ENCODE assay signal across 8 mouse cellular contexts in genomic region chr13:59585648-59586005, GRCm38 (mm10). TPM values are rescaled to one million over a fixed set of nuclear protein-coding genes. Genes with fewer than 3 reads are reported as not detected.
DNase-seq lines count a peak whose midpoint lies in the region; ATAC-seq lines count a peak whose summit lies in the region.

No protein-coding gene starts in this region.

- peaks cover 24% of the 10 kb centered on the region; the same call in 1 of the 2 replicates for H3K79me2 ChIP-seq in macrophage (ENCODE audit: inconsistent target)

- peak; percentile 51 for DNase-seq in cerebellum, adult 11 months
- DNase-seq in cerebellum, postnatal 25 days, result no peak
- DNase-seq in right cerebral cortex, adult 18-20 months, result peak; percentile 15
- no peak for DNase-seq in right cerebral cortex, postnatal 25 days
- peak; percentile 58 for DNase-seq in forebrain, embryonic 10.5 days (ENCODE audit: extremely low spot score, low spot score)
- DNase-seq in intestine, embryonic 14.5 days (ENCODE audit: low spot score), result peak; percentile 84
- DNase-seq in testis, postnatal 14 days (ENCODE audit: low spot score), result peak; percentile 74

- ATAC-seq in intestine, embryonic 14.5 days (replicated peaks; ENCODE audit: low FRiP score, low TSS enrichment, low read depth), result no peak; the same call in 1 of the 2 replicates

- peak overlapping the region; percentile 94 for H3K27ac ChIP-seq in forebrain, embryonic 10.5 days
- peak overlapping the region; percentile 72 for H3K27ac ChIP-seq in intestine, embryonic 14.5 days (ENCODE audit: low read depth)
- no peak overlapping the region for H3K27ac ChIP-seq in macrophage

- peak overlapping the region; percentile 97 for H3K4me3 ChIP-seq in forebrain, embryonic 10.5 days
- peak overlapping the region; percentile 91 for H3K4me3 ChIP-seq in intestine, embryonic 14.5 days (ENCODE audit: low read depth, low read length)
- H3K4me3 ChIP-seq in macrophage (ENCODE audit: inconsistent target), result peak overlapping the region; percentile 54

- peak overlapping the region; percentile 65 for H3K4me2 ChIP-seq in intestine, embryonic 14.5 days (ENCODE audit: low read length)

- H3K36me3 ChIP-seq in forebrain, embryonic 10.5 days (replicated peaks), result peaks cover 38% of the 10 kb centered on the region
- H3K36me3 ChIP-seq in intestine, embryonic 14.5 days (ENCODE audit: control insufficient read depth, insufficient read depth, low read length), result peaks cover 34% of the 10 kb centered on the region
- H3K36me3 ChIP-seq in macrophage (ENCODE audit: inconsistent target), result 0 out of 2 replicates have a peak, but pooled peaks cover 8% of the 10 kb centered on the region

- under 1% methylated on average over 28 of the region's 28 CpGs for WGBS in forebrain, embryonic 10.5 days
- WGBS in intestine, embryonic 14.5 days, result under 1% methylated on average over 28 of the region's 28 CpGs
- WGBS in macrophage (ENCODE audit: missing documents), result 0% methylated on average over 24 of the region's 28 CpGs

- no peaks in the 10 kb centered on the region for H3K9me3 ChIP-seq in forebrain, embryonic 10.5 days
- no peaks in the 10 kb centered on the region for H3K9me3 ChIP-seq in intestine, embryonic 14.5 days (ENCODE audit: control insufficient read depth, low read length)

- H3K9ac ChIP-seq in intestine, embryonic 14.5 days (ENCODE audit: low read length), result peak overlapping the region; percentile 84

- H3K4me1 ChIP-seq in forebrain, embryonic 10.5 days, result peaks cover 31% of the 10 kb centered on the region
- peaks cover 19% of the 10 kb centered on the region; the same call in 1 of the 2 replicates for H3K4me1 ChIP-seq in intestine, embryonic 14.5 days (replicated peaks; ENCODE audit: control insufficient read depth, insufficient read depth, low read length)

- H3K27me3 ChIP-seq in forebrain, embryonic 10.5 days (ENCODE audit: poor library complexity, severe bottlenecking), result no peaks in the 10 kb centered on the region
- H3K27me3 ChIP-seq in intestine, embryonic 14.5 days (replicated peaks; ENCODE audit: control insufficient read depth, insufficient read depth, low read length), result no peaks in the 10 kb centered on the region

RNA-seq across cellular contexts. Expression of gene Naa35, which starts 0.6 kb away (rescaled TPM):
- 116 and 117 TPM in 2 replicates for polyA plus RNA-seq in forebrain, embryonic 10.5 days (2016; fragmentation: Nextera tagmentation; extraction: Ambion mirVana)
- polyA plus RNA-seq in intestine, embryonic 14.5 days (2014; fragmentation: Nextera tagmentation; extraction: Ambion mirVana), result 79.6 and 83.3 TPM in 2 replicates
- 10 to 100 TPM; 24.2 to 94.7 (median 65.5) TPM for total RNA-seq in macrophage (2018; cell fraction: chromatin; rRNA removed)
- total RNA-seq in macrophage (2018; cell fraction: cytosol; rRNA removed), result 10 to 100 TPM; 13.4 to 26.1 (median 17.1) TPM
- total RNA-seq in macrophage (2018; cell fraction: nucleus; rRNA removed), result 10 to 100 TPM; 14.2 to 76.2 (median 41.6) TPM
- polyA plus RNA-seq in macrophage (2018), result 16.4 to 23.6 TPM (median 20.1 TPM) in 3 replicates

RNA-seq across cellular contexts. Expression of gene Agtpbp1, which starts 0.6 kb away (rescaled TPM):
- polyA plus RNA-seq in forebrain, embryonic 10.5 days (2016; fragmentation: Nextera tagmentation; extraction: Ambion mirVana), result 12.6 and 13.6 TPM in 2 replicates
- polyA plus RNA-seq in intestine, embryonic 14.5 days (2014; fragmentation: Nextera tagmentation; extraction: Ambion mirVana), result 22.5 and 26.7 TPM in 2 replicates
- total RNA-seq in macrophage (2018; cell fraction: chromatin; rRNA removed), result 100 to 1,000 TPM in 7 of 26 experiments, 10 to 100 TPM in 19; 45.9 to 128 (median 83.1) TPM
- 10 to 100 TPM; 13.3 to 28.0 (median 20.2) TPM for total RNA-seq in macrophage (2018; cell fraction: cytosol; rRNA removed)
- 10 to 100 TPM; 26.1 to 90.3 (median 45.8) TPM for total RNA-seq in macrophage (2018; cell fraction: nucleus; rRNA removed)
- 12.0 to 24.6 TPM (median 20.9 TPM) in 3 replicates for polyA plus RNA-seq in macrophage (2018)

Comparison
In these comparisons a context has a peak if more than half of its experiments do, and no peak if none do; other contexts are left out.
1. DNase-seq: peak in cerebellum, adult 11 months (single experiment), right cerebral cortex, adult 18-20 months (single experiment), forebrain, embryonic 10.5 days (single experiment), intestine, embryonic 14.5 days (single experiment) and testis, postnatal 14 days (single experiment); none in cerebellum, postnatal 25 days (0 of 2) and right cerebral cortex, postnatal 25 days (single experiment).
2. Peak in every context shown above with its lines, with median percentiles within 50 percentile points of each other: H3K4me3 ChIP-seq.